Mouse (Mus musculus) testis, postnatal 10 days (tissue): ENCODE measurements around the gene B4galt3.
"Not testable (repeated sequence)": the region's sequence is repeated elsewhere in the genome, so short reads cannot be mapped to it uniquely, and the experiment has no call there.

Source experiments
- DNase-seq: peaks from one replicate; pipeline ENCODE4 v3.0.0; 2021; ENCODE audit warnings: low spot score

Gene B4galt3

DNA sequence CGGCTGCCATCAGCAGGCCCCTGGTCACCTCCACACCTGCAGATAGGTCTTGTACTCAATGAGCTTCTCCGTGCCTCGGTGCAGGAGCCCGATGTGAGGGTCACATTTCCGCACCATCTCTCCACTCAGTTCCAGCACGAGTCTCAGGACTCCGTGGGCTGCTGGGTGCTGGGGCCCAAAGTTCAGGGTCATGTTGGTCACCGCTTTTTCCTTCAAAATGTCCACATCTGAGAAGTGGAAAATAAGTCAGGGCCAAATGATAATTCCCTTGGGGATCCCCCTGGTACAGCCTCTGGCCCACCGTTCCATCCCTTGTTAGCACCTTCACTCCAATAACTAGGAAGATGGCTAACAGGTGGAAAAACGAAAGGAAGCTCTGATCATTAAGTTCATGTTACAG lies 29.2 kb upstream of the B4galt3 start:
- no peak for DNase-seq

- DNase-seq: not testable (repeated sequence)
Observed at GRCm38 (mm10) chr1:171241952-171242351, 28.2 kb upstream of the B4galt3 start.

GRCm38 (mm10) chr1:171245353-171245752 lies 24.8 kb upstream of the B4galt3 start:
- DNase-seq: no peak

GRCm38 (mm10) chr1:171246709-171247452 lies 23.2 kb upstream of the B4galt3 start:
- peak; percentile 98 for DNase-seq

GRCm38 (mm10) chr1:171247453-171247841 lies 22.7 kb upstream of the B4galt3 start:
- DNase-seq: peak; percentile 55

DNA sequence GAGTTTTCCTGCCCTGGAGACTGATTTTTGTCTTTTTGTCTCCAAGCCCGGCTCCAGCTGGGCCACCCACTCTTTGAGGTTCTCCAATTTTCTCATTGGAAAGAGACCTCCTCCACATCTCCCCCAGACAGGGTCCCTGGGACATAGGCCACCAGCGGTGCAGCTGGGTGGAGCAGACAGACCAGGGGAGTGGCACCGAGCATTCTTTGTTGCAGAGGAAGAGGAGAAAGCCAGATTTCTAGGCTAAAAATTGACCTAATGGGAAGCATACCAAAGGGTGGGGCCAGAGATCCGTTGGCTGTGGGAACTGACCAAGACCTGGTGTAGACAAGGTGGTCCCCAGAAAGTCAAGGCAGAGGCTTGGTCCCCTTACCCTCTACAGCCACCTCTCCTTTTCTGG lies 22.2 kb upstream of the B4galt3 start:
- DNase-seq: no peak

DNA sequence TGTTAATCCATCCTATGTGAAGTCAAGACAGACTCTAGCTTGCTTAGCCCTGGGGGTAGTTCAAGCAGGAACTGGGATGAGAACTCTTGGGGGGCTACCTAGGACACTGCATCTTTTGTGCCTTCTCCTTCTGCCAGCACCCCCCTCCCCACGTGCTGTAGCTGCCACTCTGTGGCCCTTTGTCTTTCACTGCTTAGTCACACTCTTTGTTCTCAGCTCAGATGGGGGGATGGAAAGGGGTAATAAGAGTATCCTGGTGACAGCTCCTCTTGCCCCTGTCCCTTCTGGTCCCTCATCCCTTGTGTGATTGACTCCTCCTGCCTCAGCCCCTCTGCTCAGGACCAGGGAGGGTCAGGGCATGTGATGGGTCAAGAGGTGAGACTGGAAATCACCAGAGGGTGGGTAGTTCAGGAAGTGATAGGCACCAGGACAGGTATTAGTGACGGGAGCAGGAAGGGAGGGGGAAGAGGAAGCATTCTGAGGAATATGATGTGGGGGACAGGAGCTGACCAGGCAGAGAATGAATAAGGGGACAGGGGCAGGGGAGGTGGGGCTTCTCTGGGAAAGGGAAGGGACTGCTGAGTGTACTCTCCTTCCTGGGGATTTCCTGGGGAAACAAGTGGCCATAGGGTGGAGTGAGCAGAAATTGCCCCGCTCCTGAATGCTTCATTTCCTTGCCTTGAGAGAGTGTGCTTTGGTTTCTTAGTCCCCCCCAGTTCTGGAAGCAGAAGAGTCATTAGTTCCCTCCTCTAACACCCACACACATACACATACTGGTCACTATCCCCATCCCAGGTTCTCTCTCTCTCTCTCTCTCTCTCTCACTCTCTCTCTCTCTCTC lies 21.5 kb upstream of the B4galt3 start:
- no peak for DNase-seq

DNA sequence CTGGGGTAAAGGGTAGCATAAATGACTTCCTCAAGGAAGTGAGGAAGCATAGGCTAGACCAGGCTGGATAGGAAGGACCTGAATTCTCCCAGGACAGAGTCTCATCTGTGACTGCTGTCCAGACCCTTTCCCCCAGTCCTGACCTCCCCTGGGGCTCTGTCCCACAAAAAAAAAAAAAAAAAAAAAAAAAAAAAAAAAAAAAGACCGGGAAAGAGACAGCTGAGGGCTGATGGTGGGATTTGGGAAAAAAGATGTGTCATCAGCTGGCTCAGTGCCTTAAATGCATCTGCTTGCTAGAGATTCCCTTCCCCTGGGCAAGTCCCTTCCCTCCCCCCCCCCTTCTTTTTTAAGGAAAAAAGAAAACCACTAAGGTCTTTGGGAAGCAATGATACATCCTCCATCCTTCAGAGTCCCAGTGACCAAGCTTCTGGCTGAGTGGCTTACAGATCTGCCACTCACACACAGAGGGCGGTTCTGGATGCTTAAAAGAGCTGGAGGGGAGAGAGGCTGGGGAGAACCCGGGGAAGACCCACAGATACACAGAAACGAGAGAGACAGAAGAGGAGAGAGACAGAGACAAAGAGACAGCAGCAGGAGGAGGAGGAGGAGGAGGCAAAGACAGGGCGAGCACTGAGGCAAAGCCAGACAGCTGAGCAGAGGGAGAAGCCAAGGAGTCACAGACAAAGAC lies 20.1 kb upstream of the B4galt3 start, which contains the start of gene Adamts4:
Gene Adamts4 (plus strand): TSS at position 509 of the 688 bp plus-strand sequence.
- peak; percentile 63 for DNase-seq

DNA sequence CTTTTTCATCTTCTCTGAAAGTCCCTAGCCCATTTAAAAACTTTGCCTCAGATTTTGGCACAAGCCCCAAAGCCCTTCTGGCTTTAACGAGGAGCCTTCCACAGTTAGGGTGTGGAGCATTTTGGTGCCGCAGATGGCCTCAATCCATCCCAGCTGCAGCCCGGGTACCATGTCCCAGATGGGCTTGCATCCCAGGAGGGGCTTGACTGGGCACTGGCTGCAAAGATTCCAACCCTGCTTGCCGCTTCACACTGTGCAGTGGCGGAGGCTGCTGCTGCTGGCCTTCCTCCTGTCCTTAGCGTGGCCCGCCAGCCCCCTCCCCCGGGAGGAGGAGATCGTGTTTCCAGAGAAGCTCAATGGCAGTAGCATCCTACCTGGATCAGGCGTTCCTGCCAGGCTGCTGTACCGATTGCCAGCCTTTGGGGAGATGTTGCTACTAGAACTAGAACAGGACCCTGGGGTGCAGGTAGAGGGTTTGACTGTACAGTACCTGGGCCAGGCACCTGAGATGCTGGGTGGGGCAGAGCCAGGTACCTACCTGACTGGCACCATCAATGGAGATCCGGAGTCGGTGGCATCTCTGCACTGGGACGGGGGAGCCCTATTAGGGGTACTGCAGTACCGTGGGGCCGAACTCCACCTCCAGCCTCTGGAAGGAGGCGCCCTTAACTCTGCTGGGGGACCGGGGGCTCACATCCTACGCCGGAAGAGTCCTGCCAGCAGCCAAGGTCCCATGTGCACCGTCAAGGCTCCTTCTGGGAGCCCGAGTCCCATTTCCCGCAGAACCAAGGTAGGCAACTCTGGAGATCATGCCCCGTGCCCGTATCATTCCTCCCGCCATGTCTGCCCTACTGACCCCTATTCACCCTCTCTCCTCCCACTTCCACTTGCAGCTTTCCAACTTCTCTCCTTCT lies 19.2 kb upstream of the B4galt3 start, which contains the start of gene Ndufs2:
Gene Ndufs2 (minus strand): TSS at position 709 of the 914 bp plus-strand sequence.
- DNase-seq: no peak

GRCm38 (mm10) chr1:171251594-171252324 lies 18.4 kb upstream of the B4galt3 start:
- peak; percentile 68 for DNase-seq

- no peak for DNase-seq
Observed at GRCm38 (mm10) chr1:171252415-171252814, 17.7 kb upstream of the B4galt3 start.

DNA sequence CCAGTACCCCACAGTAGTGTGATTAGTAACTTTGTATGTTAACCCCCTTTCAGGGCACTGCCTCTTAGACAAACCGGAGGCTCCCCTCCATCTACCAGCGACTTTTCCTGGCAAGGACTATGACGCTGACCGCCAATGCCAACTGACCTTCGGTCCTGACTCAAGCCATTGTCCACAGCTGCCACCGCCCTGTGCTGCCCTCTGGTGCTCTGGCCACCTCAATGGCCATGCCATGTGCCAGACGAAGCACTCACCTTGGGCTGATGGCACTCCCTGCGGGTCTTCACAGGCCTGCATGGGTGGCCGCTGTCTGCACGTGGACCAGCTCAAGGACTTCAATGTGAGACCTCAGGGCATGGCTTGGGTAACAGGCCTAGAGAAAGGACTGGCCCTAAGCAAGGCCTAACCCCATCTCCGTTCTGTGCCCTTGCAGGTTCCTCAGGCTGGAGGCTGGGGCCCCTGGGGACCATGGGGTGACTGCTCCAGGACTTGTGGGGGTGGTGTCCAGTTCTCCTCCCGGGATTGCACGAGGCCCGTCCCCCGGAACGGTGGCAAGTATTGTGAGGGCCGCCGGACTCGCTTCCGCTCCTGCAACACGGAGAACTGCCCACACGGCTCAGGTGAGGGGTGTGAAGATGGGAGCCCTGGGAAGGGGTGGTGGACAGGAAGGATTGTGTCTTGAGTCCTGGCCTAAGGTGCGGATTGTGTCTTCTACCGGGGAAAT lies 13.9 kb upstream of the B4galt3 start:
- DNase-seq: no peak

DNA sequence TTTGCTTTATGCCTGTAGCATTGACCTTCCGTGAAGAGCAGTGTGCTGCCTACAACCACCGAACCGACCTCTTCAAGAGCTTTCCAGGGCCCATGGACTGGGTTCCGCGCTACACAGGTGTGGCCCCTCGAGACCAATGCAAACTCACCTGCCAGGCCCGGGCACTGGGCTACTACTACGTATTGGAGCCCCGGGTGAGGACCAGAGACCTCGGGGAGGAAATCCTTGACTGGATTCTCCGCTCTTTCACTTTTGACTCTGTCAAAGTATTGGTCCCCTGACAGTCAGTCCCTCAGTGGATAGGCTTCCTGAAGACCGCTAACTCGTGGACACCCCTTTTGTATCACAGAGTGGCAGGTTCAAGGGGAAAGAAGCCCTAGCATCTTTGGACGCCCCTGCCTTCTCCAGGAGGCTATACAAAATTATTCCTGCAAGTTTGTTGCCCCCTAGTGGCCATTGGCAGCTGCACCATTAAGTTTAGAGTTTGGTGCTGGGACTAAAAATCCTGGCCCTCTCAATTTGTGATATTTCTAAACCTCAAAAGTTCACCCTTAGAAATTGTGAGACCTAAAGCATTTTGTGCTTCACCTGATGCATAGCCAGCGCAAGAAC lies 13.1 kb upstream of the B4galt3 start:
- DNase-seq: peak; percentile 71

DNA sequence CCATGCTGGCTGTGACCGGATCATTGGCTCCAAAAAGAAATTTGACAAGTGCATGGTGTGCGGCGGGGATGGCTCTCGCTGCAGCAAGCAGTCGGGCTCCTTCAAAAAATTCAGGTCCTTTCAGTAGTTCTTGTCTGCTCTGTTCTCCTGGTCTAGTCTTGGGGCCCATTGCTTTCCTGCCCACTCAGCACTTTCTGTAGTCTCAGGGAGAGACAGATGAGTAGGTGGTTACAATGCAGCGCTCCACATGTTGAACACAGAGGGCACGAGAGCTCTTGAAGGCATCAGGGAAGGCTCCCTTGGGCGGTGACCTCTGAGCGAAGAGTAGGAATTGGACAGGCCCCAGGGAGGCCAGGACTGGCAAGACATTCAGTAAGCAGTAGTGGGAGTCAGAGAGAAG lies 12.3 kb upstream of the B4galt3 start:
- no peak for DNase-seq

GRCm38 (mm10) chr1:171258921-171259320 lies 11.2 kb upstream of the B4galt3 start:
- no peak for DNase-seq

DNA sequence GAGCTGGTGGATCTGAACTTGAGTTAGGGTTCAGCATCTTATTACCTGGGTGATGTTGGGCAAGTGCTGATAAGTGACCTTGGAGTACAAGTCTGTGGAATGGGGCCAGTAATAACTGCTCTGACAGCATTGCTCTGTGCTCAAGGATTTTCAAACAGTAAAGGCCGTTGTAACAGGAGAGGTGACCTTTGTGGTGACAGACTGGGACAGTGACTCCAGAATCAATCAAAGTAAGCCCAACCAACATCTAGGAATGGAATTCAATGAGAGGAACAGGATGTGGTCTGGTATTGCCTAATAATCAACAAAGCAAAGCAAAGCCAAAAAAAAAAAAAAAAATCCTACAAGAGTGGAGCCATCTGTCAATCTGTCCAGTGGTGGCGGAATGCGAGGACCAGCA lies 9.8 kb upstream of the B4galt3 start:
- no peak for DNase-seq

GRCm38 (mm10) chr1:171262594-171263130 lies 7.5 kb upstream of the B4galt3 start:
- DNase-seq: no peak

- no peak for DNase-seq
Observed at GRCm38 (mm10) chr1:171263185-171263611, 6.9 kb upstream of the B4galt3 start.
